Mouse (Mus musculus): ENCODE measurements around the gene Pgap3.

GRCm38 (mm10) chr11:98412797-98413301, 12.6 kb upstream of the Pgap3 start:
- TF ChIP-seq CTCF (IDR thresholded peaks at IDR 0.05; ENCODE audit: low read depth, low read length) (no peak), POLR2A (IDR thresholded peaks at IDR 0.05; ENCODE audit: borderline replicate concordance, low read depth, low read length) (no peak)

Data from bone marrow macrophage, adult 2 months (primary cell).